Mouse (Mus musculus): Measurements from ENCODE around the gene Sostdc1.

The Sostdc1 gene

DNA sequence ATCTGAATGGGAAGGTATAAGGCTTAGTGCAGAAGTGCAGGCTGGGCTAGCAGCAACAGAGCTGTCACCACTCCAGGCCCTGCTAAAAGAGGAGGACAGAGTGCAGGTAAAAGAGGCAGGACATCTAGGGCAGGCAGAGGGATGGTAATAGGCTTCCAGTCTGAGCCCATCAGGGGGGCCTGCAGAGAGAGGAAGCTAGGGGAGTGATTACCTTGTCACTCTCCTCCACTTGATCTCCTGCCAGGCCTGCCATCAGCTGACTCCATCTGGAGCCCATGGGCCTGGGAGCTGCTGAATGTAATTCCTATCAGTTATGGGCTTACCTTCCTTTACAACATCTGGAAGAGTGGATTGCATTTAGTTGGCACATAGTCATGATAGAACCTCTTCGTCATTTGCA is 18.7 kb downstream of the Sostdc1 start:
- no peak for TF ChIP-seq GATA4 (IDR thresholded peaks at IDR 0.05; ENCODE audit: insufficient replicate concordance, low read length)

DNA sequence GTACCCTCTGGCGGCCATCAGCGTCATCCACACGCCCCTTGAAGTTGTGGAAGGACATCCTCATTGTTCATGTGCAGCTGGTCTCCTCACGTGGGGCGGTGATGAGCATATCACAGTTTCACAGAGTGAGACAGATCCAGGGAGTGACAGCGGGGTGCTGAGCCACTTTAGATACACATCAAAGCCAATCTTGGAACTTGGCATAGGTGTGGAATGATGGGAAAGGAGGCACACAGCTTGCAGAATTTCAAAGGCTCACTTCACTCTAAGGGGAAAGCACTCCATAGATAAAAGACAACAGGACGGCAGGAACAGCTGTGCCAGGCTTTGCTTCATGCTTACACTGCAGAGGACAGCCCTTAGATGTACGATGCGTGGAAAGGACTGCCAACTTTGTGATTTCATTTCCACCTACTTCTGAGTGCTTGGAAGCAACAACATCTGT is 19.9 kb downstream of the Sostdc1 start:
- no peak for TF ChIP-seq GATA4 (IDR thresholded peaks at IDR 0.05; ENCODE audit: insufficient replicate concordance, low read length)

GRCm38 (mm10) chr12:36344131-36344530 is 30.2 kb downstream of the Sostdc1 start:
- TF ChIP-seq GATA4 (IDR thresholded peaks at IDR 0.05; ENCODE audit: insufficient replicate concordance, low read length) = no peak

DNA sequence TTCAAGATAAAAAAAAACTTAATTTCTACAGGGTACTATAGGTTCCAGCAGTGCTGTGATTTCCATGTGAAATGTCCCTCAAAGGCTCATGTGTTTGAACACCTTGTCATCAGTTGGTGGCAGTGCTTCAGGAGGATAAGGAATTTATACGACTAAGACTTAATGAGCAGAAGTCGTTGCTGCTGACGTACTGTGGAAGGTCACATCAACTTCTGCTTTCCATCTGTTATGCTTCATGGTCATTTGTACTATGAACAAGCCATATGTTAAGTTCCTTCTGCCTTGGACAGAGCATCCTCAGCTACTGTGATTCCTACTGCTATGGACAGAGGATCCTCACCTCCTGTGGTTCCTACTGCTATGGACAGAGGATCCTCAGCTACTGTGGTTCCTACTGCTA is 46.1 kb downstream of the Sostdc1 start:
- TF ChIP-seq GATA4 (IDR thresholded peaks at IDR 0.05; ENCODE audit: insufficient replicate concordance, low read length) = no peak

GRCm38 (mm10) chr12:36360693-36361092 is 46.8 kb downstream of the Sostdc1 start:
- no peak for TF ChIP-seq GATA4 (IDR thresholded peaks at IDR 0.05; ENCODE audit: insufficient replicate concordance, low read length)

GRCm38 (mm10) chr12:36364013-36364412 is 50.1 kb downstream of the Sostdc1 start:
- TF ChIP-seq GATA4 (IDR thresholded peaks at IDR 0.05; ENCODE audit: insufficient replicate concordance, low read length) = no peak

Data from liver, adult (tissue).